Mouse (Mus musculus): ENCODE measurements around the gene Tspan12.

Tspan12 gene

DNA sequence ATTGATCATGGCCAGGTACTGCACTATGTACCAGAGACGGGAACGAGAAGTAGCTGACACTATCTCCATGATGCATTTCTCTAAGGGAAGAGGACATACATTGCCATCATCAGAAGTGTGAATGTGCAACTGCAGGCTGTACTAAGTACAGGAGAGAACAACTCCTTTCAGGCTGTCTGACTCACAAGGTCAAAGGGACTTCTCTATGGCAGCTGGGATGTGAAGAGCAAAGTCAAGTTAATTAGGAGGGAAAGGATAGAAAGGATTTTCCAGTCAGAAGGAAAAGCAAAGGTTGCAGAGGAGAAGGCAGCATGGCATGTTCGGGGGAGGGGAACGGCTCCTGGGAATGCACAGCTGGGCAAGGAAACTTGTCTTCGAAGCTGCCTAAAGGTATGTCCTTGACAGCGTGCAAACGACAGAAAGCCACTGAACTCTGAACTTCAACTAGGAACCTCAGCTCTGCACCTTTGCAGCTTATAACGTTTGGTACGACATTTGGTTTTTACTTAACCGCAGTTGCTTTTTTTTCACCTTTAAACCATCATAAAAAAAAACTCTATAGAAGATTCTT lies 13.0 kb downstream of the Tspan12 start:
- TF ChIP-seq GATA4 (IDR thresholded peaks at IDR 0.05; ENCODE audit: insufficient replicate concordance, low read length) = no peak

DNA sequence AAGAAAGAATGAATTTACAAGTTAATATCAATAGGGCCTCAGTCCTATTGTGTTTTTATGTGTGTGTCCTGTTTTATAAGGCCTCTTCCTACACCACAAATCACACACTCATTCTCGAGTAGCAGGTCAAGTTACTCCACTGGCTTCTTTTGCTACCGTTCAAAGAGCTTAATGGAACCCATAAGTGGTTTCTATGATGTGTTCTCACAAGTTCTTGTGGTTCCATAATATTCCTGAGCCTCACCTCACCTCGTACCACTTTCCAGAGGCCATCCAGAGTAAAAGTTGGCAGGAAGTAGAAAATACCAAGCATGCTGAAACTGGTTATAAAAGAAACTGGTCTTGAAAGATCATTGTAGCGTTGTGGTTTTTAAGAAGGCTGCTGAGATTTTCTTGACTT lies 18.8 kb downstream of the Tspan12 start:
- TF ChIP-seq GATA4 (IDR thresholded peaks at IDR 0.05; ENCODE audit: insufficient replicate concordance, low read length) = no peak

DNA sequence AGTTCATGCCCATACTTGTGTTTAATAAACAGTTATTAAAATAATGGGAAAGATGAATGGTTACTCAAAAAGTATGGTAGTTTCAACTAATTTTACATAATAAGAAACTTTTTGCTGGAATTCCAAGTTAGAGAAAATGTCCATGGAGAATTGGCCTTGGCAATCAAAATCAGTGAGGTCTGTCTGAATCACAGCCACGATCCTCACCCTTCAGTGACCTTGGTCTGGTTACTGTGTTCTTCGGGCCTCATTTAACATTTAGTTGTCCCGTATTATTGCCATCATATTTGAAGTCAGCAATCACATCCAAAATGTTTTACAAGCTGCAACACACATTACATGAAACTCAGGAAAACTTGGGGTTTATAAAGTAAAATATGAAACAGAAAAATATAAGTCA lies 20.4 kb downstream of the Tspan12 start:
- no peak for TF ChIP-seq GATA4 (IDR thresholded peaks at IDR 0.05; ENCODE audit: insufficient replicate concordance, low read length)

DNA sequence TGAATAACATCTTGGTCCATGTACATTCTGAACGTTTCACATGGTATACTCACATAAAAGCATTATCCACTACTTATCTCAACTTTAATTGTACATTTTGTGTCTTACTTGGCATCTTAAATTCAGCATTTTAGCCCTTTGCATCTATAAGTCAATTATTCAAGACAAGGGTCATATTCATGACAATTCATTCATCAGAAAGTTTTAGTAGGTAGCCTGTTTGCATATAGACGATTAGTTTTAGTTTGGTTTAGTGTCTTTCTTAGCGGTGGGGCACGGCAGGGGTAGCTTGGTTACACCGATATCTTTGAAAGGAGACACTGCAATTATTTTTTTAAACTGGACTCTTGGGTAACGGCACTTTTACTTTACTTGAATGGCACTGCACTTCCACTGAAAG lies 21.4 kb downstream of the Tspan12 start:
- TF ChIP-seq GATA4 (IDR thresholded peaks at IDR 0.05; ENCODE audit: insufficient replicate concordance, low read length) = no peak

DNA sequence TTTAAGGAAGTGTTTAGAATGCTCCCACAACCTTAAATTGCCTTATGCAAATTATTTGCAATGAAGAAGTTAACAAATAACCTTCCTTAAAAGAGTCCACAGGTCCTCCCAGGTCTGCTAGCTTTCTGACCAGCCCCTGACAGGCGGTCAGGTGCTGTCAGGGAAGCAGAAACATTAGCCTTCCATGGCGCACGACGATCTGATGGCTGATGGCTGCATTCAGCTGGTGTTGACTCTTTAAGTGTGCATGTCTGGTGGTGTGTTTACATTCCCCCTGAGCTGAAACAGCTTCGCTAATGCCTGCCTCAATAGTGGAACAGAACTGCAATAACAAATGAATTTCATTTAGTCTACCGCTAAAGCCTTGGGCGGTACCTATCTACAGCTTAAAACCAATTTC lies 22.4 kb downstream of the Tspan12 start:
- TF ChIP-seq GATA4 (IDR thresholded peaks at IDR 0.05; ENCODE audit: insufficient replicate concordance, low read length) = no peak

DNA sequence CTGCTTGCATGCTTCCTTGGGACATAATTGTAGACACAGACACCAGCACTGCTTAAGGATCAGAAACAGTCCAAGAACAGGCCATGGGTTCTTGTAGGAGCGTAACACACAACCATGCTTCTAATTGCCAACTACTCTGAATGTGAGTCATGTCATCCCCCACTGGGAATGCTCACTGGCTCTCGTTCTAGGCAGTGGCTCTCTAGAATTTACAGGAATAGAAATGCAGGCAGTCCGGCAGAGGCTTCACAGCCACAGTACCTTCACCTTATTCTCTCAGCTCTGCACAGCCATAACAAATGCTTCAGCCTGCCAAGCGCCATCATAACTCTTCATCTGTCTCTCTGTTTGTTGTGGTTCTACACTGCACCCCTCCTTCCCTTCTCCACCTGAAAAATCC lies 23.9 kb downstream of the Tspan12 start:
- TF ChIP-seq GATA4 (IDR thresholded peaks at IDR 0.05; ENCODE audit: insufficient replicate concordance, low read length) = no peak

DNA sequence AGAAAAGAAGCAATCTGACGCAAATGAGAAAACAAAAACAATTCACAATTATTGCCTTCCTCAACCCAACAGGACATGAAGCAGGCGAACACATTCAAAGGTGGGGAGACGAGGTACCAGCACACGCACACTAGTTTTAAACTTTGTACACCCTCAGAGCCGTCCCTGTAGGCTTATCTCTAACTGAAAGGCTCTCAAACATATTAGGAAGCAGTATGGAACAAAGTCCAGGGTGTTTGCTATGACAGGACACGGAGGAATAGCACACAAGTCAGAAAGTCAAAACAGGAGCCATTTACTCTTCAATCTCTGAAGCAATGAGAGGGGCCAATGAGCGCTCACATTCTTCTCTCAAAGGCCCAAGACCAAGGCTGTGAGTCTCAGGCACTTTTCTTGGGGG lies 24.3 kb downstream of the Tspan12 start:
- TF ChIP-seq GATA4 (IDR thresholded peaks at IDR 0.05; ENCODE audit: insufficient replicate concordance, low read length) = peak; percentile 78

DNA sequence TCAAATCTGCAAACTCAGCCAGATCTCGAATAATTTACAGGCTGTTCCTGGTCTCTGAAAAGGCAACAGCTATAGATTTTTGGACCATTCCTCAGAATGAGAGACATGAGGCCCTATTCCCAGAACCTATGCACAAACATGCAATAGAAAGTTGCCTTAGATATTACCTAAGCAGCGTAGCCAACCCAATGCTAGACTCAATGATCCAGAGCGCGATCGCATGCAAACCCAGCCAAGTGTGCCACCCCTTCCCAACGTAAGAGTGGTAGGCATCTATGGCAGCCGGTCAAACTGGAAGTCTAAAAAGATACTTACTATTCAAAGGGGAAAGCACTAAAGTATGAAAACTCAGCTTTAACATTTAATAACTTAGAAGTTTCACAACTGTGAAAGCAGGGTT lies 28.6 kb downstream of the Tspan12 start:
- no peak for TF ChIP-seq GATA4 (IDR thresholded peaks at IDR 0.05; ENCODE audit: insufficient replicate concordance, low read length)

DNA sequence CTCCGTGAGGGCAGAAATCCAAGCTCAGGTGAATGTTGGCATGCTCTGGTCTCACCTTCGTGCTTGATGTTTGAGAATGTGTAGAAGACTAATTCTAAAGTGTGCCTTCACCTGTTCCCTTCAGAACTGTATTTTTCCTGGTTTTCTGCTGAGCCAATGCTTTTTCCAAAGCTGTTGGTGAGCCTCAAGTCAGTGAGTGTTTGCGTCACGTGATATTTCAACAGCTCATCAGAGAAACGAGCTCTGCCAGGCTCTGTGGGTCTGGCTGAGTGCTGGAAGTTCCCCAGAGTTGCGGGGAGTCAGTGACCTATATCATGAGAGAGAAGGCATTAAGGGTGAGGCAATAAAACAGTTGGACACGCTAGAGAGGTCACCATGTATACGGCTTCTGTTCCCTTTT lies 29.0 kb downstream of the Tspan12 start:
- TF ChIP-seq GATA4 (IDR thresholded peaks at IDR 0.05; ENCODE audit: insufficient replicate concordance, low read length) = no peak

DNA sequence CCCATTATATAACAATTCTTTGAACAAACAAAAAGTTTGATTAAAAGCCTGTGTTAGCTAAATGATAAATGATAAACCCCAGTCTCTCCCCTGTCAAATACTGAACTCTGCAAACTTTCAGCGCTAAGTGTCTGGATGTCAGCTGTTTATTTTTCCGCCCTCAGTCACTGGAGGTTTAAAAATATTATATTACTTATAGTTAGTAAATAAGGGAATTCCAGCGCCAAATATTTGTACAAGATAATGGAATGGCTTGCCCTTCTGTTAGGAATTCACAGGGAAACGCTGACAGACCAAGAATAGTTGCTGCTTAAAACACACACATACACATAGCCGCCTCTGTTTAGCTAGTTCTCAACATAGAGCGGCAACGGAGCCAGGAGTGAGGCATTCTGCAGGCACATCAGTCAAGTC lies 29.6 kb downstream of the Tspan12 start:
- TF ChIP-seq GATA4 (IDR thresholded peaks at IDR 0.05; ENCODE audit: insufficient replicate concordance, low read length) = no peak

DNA sequence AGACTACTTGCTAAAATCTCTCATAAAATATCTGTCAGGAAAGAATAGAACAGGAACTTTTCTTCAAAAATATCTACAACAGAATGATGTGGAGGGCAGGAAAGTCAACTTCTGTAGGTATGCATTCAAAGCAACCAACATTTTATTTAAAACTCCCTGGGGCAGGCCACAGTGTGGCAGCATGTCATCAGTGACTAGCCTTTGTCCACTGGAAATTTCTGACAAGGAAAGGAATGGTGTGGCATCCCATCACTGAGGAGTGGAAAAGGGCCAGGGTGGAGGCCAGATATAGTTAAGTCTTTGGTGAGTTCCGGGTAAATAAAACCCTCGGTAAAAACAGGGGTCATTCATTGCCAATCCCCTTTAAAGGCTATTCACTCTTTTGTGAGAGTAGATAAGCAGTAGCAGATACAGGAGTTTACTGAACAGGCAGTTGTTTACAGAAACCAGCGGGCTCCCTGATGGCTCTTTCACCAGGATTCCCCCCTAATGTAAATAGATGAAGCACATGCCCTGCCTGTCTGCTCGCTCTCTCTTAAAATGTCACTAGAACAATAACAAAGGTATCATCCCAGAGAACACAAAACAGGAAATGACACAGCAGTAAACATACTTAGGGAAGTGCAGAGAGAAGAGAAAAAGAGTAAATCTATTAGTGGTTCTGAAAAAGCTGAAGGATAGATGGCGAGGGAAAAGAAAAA lies 34.1 kb downstream of the Tspan12 start:
- no peak for TF ChIP-seq GATA4 (IDR thresholded peaks at IDR 0.05; ENCODE audit: insufficient replicate concordance, low read length)

DNA sequence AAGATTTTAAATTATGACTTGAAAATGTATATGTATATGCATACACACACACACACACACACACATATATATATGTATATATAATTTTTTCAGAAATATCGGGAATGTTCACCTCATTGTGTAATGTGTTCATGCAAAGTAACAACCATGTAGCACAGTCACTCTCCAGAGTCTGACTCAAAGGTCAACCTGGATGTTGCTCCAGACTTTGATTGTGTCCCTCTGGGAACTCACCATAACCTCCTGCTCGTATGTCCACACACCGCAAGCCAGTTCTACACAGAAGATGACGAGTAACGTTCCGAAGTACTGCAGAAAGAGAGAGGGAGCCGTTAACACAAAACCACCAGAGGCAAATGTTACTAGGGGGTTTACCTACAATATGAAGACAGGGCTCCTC lies 46.3 kb downstream of the Tspan12 start:
- TF ChIP-seq GATA4 (IDR thresholded peaks at IDR 0.05; ENCODE audit: insufficient replicate concordance, low read length) = no peak

DNA sequence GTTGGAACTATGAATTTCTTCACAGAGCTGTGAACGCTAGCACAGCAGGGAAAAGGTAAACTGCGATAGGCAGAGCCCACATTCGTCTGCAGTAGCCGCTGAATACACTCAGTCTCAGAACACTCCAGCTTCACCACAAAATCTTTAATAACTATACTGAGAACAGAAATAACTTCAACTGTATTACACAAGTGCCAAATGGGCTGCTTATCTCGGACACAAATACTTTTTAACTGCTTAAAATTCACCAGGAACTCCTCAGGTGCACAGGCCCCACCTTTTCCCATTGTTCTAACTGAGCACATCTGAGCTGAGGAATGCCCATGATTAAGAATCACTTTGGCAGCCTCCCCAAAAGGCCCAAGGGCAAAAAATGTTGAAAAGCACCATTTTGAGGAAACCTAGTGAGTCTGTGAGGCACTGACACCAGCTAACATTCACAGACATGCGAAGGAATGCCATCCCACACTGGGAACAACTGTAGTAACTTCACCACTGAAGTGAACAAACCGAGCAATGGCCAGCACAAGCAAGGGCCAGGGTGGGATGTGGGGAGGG lies 47.2 kb downstream of the Tspan12 start:
- no peak for TF ChIP-seq GATA4 (IDR thresholded peaks at IDR 0.05; ENCODE audit: insufficient replicate concordance, low read length)

DNA sequence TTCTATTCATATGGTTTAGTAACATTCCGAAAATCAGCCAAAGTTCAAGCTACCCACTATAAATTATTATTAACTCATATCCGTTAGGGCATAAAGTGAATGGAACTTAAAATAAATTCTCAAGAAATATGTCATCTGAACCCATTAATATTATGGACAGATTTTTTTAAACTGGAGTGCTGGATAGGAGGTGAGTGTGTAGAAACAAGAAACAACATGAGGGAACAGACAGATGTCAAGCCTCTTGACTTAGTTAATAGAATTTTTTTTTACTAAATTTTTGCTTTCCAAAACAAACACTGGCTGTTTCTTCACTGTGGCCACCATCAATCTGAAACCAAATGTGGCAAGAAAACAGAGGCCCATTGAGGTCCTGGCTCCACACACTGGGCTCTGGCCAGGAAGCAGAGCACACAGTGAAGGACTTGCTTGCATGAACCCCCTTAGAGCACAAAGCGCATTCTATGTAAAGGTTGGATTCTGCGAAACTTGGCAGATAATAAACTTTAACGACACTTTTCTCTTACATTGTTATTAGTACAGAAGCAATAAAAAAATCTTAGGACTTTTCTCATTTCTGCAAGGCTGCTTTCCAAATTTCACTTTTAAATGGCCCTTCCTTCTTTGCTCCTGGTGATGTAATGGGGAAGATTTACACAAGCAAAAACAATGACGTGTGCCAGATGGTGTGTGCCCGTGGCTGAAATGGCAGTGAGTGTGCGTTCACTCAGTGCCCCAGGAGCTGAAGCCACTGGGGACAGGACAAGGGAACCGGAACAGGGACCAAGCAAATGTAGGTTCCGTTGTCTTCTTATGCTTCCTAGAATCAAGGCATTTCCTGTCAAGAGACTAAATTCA lies 48.6 kb downstream of the Tspan12 start:
- no peak for TF ChIP-seq GATA4 (IDR thresholded peaks at IDR 0.05; ENCODE audit: insufficient replicate concordance, low read length)

DNA sequence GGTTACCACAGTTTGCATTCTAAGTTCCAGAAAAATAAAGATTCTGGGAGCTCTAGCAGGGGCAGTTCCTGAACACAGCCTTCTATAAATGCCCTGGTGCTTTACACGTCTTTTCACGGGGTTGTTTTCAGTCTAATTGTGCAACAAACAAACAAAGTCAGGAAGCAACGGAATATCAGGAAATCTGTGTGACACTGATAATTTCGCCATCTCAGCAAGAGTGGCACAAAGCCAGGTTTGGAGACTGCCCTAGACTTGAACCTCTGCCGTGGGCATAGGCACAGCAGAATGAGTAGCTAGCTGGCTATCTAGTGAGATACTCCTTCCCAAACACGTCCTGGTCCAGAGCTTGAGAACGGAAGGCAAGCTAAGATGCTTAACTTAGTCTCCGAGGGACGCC lies 53.7 kb downstream of the Tspan12 start:
- peak; percentile 53; the same call in 1 of the 2 replicates for TF ChIP-seq GATA4 (IDR thresholded peaks at IDR 0.05; ENCODE audit: insufficient replicate concordance, low read length)

DNA sequence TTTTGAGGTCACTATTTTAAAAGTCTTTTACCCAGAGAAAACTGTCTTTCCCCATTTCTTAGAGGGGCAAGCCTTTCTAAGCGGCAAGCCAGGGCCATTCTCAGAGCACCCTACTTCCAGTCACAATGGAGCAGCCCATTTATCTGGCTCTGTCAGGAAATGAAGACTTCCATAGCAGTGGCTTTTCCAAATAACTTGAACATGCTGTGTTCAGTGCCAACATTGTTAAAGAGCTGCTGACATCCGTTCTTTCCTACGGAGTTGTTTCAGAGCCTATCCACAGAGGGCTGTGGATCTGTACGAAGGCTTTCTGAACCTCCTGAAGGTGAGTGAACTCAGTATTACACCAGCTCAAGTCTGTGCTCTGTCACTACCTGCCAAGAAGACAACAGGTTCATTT lies 55.2 kb downstream of the Tspan12 start:
- no peak; the same call in 1 of the 2 replicates for TF ChIP-seq GATA4 (IDR thresholded peaks at IDR 0.05; ENCODE audit: insufficient replicate concordance, low read length)

Measured in liver, adult (tissue).